Mouse (Mus musculus): ENCODE measurements around the gene Chrna5. TPM values are rescaled to one million over a fixed set of nuclear protein-coding genes. Genes with fewer than 3 reads are reported as not detected.

The Chrna5 gene
- polyA plus RNA-seq, 1 experiment from 2014 or later, result 0.30 TPM

DNA sequence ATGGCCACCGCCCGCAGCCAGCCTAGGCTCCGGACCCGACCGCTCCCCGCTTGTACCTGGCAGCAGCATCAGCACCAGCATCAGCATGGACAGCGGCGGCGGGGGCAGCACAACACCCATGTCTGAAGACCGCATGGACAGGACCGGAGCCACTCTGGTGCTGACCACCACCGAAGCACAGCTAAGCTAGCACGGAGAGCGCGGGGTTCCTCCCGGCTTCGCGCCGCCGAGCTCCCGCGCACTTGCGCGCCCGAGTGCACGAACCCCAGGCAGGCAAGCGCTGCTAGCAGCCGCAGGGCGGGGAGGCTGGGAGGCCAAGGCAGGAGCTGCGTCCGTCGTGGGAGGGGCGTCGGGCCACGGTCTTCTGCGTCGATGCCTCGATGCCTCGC, 45.6 kb downstream of the Chrna5 start, which contains the start of gene Chrna3:
Chrna3 (minus strand) TSS at position 288 of the 389 bp plus-strand sequence.
- peaks cover 12% of the 10 kb centered on the region for H3K4me1 ChIP-seq
- peak; percentile 84 for DNase-seq (ENCODE audit: low spot score)
- peak within 1 kb of the TSS; percentile 53; the same call in 1 of the 2 replicates for H3K27ac ChIP-seq
- no peaks in the 10 kb centered on the region for H3K36me3 ChIP-seq
- H3K9me3 ChIP-seq, result no peaks in the 10 kb centered on the region
- WGBS, result under 1% methylated on average over 39 of the region's 39 CpGs
- peaks cover 71% of the 10 kb centered on the region for H3K27me3 ChIP-seq (ENCODE audit: insufficient read depth, poor library complexity, severe bottlenecking)
- peak within 1 kb of the TSS; percentile 56 for H3K4me3 ChIP-seq

DNA sequence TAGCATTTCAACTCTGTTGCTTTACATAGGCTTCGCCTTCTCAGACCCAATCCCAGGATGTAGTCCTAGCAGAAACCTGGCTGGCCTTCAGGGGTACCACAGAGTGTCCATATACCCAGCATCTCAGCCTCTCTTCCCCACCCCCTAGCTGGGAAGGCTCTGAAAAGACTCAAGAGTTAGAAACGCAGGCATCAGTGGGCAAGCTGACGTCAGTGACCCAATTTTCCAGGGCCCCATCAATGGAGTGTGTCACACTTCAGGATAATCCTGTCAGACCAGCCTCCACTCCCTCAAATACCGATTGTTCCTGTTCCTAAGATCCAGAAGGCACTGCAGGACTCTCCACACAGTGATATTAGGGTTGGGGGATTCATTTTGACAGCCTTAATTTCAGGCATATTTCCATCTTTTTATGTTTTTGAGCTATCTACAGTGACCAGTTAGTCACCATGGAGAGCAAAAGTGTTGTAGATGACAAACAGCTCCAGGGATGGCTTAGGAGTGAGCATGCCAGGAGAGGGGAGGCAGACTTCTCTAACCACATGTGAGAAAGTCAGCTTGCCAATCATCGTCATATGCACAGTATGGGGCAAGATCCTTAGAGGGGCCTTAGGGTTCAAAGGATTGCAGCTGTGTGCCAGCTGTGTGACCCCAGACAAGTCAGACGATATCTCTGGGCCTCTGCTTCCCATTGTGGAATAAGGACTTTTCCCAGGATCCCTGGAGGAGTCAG, 50.9 kb downstream of the Chrna5 start:
- H3K4me1 ChIP-seq, result peaks cover 1% of the 10 kb centered on the region
- H3K36me3 ChIP-seq, result no peaks in the 10 kb centered on the region
- H3K4me3 ChIP-seq, result no peak overlapping the region
- 50% methylated on average over 6 of the region's 6 CpGs for WGBS
- no peaks in the 10 kb centered on the region for H3K9me3 ChIP-seq
- no peak for DNase-seq (ENCODE audit: low spot score)
- H3K27me3 ChIP-seq (ENCODE audit: insufficient read depth, poor library complexity, severe bottlenecking), result peaks cover 36% of the 10 kb centered on the region
- no peak overlapping the region for H3K27ac ChIP-seq

DNA sequence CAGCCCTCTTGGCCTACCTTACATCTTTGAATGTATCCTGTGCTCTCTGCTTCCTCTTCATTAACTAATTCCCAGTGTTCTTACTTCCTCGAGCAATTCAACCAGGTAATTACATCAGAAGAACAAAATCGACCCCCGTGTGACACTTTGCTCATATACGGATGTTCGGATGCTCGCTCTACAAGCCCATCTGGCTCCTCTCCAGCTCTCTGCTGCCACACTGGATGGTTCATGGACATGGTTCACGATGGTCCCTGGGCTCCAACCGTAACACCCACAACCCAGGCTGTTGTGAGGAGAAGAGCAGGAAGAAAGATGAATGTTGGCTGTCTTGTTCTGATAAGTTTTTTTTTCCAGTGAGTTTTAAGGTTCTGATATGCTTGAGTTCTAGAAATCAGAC, 58.3 kb downstream of the Chrna5 start:
- WGBS, result 80% methylated on average over 8 of the region's 8 CpGs

DNA sequence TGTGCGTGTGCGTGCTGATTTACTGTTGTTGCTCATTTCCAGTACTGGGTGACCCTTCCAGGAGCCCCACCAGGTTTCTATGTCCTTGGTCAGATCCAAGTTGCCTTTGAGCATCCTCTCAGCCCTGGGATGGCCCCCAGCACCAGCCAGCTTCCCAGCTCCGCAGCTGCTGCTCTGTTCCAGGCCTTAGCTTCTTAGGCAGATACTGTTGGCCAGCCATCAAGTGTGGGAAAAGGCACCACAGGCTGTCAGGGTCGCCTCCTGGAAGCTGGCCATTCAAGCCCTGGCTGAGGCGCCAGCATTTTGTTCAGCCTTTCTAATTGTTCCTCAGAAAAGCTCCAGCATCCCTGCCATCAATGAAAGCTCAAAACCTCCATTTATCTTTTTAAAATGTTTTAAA, 59.3 kb downstream of the Chrna5 start:
- no peak overlapping the region for H3K4me3 ChIP-seq
- WGBS, result 66% methylated on average over 5 of the region's 5 CpGs
- no peaks in the 10 kb centered on the region for H3K9me3 ChIP-seq
- H3K27me3 ChIP-seq (ENCODE audit: insufficient read depth, poor library complexity, severe bottlenecking), result peaks cover 23% of the 10 kb centered on the region
- H3K36me3 ChIP-seq, result no peaks in the 10 kb centered on the region
- 0 out of 2 replicates have a peak, but pooled peaks cover 5% of the 10 kb centered on the region for H3K4me1 ChIP-seq
- H3K27ac ChIP-seq, result no peak overlapping the region
- no peak for DNase-seq (ENCODE audit: low spot score)

More for the DNA sequence above, 58.3 kb downstream of the Chrna5 start:
- Histone ChIP-seq H3K4me3 (no peak overlapping the region), H3K4me1 (0 out of 2 replicates have a peak, but pooled peaks cover 4% of the 10 kb centered on the region), H3K27me3 (ENCODE audit: insufficient read depth, poor library complexity, severe bottlenecking) (peaks cover 23% of the 10 kb centered on the region), H3K27ac (no peak overlapping the region), H3K36me3 (no peaks in the 10 kb centered on the region), H3K9me3 (no peaks in the 10 kb centered on the region)
- DNase-seq (ENCODE audit: low spot score), result no peak

DNA sequence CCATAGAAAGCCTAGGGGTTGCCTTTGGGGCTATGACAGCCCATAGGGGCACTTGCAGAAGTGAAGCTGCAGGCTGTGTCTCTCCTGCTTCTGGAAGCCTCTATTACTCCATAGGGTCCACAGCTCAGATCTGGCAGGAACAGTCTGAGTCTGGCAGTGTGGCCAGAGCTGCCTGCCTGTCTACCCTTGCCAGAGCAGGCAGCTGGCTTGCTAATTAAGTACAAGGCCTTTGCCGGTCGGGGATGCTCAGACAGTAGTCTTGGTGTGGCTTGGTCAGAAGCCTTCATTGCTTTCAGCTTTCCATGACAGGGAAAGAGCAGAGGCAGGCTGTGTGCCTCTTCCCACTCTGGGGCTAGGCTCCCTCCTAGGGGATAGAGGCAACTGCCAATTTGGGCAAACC, 60.7 kb downstream of the Chrna5 start:
- peaks cover 35% of the 10 kb centered on the region for H3K27me3 ChIP-seq (ENCODE audit: insufficient read depth, poor library complexity, severe bottlenecking)
- no peaks in the 10 kb centered on the region for H3K9me3 ChIP-seq
- WGBS, result 77% methylated on average over 2 of the region's 2 CpGs
- H3K36me3 ChIP-seq, result no peaks in the 10 kb centered on the region
- H3K27ac ChIP-seq, result no peak overlapping the region
- no peak overlapping the region for H3K4me3 ChIP-seq
- DNase-seq (ENCODE audit: low spot score), result no peak
- 0 out of 2 replicates have a peak, but pooled peaks cover 5% of the 10 kb centered on the region for H3K4me1 ChIP-seq

DNA sequence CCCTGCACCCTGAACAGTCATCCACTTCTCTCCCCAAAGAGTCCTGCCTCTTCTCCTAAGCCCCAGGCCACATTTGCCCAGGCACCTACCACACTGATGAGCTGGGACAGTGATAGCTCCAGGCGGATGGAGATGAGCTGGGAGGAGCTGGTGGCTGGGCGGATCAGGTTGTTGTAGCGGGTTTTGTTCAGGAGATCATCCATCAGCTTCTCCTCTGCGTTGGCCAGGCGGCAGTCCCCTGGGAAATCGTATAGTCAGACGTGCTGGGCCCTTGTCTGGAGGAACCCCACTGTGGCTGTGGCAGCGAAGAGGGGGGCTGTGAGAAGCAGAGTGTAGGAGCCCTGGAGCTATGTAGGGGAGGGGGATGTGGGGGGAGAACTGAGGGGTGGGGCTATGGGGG, 63.0 kb downstream of the Chrna5 start:
- peaks cover 37% of the 10 kb centered on the region for H3K27me3 ChIP-seq (ENCODE audit: insufficient read depth, poor library complexity, severe bottlenecking)
- no peaks in the 10 kb centered on the region for H3K9me3 ChIP-seq
- H3K36me3 ChIP-seq, result no peaks in the 10 kb centered on the region
- 14% methylated on average over 8 of the region's 8 CpGs for WGBS
- no peak overlapping the region for H3K4me3 ChIP-seq
- H3K4me1 ChIP-seq, result peaks cover 18% of the 10 kb centered on the region
- DNase-seq (ENCODE audit: low spot score), result no peak
- H3K27ac ChIP-seq, result no peak overlapping the region

DNA sequence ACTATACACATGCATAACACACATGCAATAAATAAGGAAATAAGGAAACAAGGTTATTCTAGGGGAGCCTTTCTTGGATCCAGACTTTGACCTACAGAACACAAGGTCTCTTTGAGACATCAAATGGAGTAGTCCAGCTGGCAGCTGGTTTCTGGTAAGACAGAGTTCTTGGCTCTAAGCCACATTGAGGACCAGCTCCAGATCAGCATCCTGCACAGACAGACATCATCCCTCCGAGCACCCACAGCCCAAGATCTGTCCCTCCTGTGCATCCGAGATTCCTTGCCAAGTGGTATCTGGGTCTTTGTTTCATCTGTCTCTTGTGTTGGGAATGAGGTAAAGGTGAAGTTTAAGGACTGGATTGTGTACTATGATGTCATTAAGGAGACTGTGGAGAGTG, 64.3 kb downstream of the Chrna5 start:
- WGBS, result 83% methylated on average over 2 of the region's 2 CpGs
- Histone ChIP-seq H3K27me3 (ENCODE audit: insufficient read depth, poor library complexity, severe bottlenecking) (peaks cover 35% of the 10 kb centered on the region), H3K4me3 (no peak overlapping the region), H3K36me3 (no peaks in the 10 kb centered on the region), H3K4me1 (peaks cover 24% of the 10 kb centered on the region), H3K27ac (no peak overlapping the region), H3K9me3 (no peaks in the 10 kb centered on the region)
- no peak for DNase-seq (ENCODE audit: low spot score)

DNA sequence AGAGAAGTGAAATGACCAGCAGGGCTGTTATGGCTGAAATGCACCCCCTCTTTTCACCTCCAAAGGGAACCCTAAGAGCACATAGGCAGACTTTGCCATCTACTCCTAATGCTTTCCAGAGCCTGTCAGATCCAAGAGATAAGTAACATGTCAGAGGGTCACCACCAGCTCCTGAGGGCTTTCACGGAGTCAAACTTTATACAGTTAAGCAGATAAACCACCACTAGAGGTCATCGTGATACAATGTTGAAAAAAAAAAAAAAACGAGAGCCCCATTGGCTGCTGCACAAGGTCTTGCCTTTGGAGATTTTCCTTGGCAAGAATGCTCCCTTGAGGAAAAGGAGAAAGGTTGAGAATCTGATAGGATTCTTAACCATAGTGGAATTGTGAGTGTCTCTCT, 66.1 kb downstream of the Chrna5 start:
- Histone ChIP-seq H3K36me3 (no peaks in the 10 kb centered on the region), H3K9me3 (no peaks in the 10 kb centered on the region), H3K4me3 (no peak overlapping the region), H3K27me3 (ENCODE audit: insufficient read depth, poor library complexity, severe bottlenecking) (peaks cover 25% of the 10 kb centered on the region), H3K4me1 (peaks cover 24% of the 10 kb centered on the region), H3K27ac (no peak overlapping the region)
- WGBS, result 2% methylated on average over 3 of the region's 3 CpGs
- DNase-seq (ENCODE audit: low spot score), result no peak

DNA sequence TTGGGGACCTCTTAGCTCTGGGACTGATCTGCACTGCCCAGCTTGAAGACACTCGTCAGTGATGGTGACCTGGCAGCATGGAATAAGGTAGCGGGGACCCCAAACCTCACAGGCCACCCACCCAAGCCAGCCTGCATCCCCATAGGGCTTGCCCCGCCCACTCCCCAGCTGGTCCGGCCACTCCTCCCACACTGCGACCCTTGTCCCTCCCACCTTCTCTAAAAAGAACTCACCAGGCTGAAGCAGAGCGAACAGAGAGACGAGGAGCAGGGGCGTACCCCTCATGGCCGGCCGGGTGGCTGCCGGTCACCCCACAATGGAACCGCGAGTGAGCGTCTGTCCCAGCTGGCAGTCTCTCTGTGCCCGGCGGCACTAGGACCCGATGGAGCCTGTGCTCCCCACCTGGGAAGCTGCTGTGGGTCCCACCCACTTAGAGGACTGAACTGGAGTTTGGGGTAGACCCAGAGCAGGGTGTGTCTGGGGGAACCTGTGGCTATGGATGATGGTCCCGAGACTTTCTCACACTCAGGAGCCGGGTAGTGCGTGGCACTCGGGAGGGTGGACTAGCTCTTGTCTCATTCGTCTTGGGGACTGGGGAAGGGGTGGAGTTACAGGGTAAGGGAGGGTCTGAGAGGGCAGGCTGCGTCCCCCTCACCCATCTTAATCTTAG, 67.7 kb downstream of the Chrna5 start, which contains the start of gene Chrnb4:
Chrnb4 (minus strand) TSS at position 569 of the 670 bp plus-strand sequence.
- Histone ChIP-seq H3K4me3 (peak within 1 kb of the TSS; percentile 71), H3K27ac (peak within 1 kb of the TSS; percentile 69), H3K27me3 (ENCODE audit: insufficient read depth, poor library complexity, severe bottlenecking) (peaks cover 20% of the 10 kb centered on the region; the same call in 1 of the 2 replicates), H3K9me3 (no peaks in the 10 kb centered on the region), H3K4me1 (peaks cover 24% of the 10 kb centered on the region), H3K36me3 (no peaks in the 10 kb centered on the region)
- no peak for DNase-seq (ENCODE audit: low spot score)
- WGBS, result under 1% methylated on average over 23 of the region's 23 CpGs

DNA sequence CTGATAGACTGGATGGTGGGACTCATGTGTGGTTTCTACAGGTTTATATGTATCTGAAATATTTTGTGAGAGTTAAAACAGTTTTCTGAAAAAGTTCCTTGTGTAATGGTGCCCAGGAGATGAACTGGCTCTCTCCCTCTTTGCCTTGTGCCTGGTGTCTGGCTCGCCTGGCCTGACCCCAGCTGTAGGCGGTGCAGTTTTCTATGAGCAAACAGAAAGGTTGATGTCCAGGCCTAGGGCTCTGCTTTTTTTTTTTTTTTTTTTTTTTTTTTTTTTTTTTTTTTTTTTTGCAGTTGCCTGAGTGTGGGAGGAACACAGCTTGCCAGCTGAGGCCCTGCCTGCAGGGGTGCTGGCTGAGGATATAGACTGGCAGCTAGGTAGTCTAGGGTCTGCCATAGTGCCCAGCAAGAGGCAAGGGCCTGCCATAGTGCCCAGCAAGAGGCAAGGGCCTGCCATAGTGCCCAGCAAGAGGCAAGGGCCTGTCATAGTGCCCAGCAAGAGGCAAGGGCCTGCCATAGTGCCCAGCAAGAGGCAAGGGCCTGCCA, 74.8 kb downstream of the Chrna5 start:
- H3K36me3 ChIP-seq, result no peaks in the 10 kb centered on the region
- WGBS, result 77% methylated on average over 2 of the region's 2 CpGs

More for the DNA sequence above, 74.8 kb downstream of the Chrna5 start:
- Histone ChIP-seq H3K4me1 (no peaks in the 10 kb centered on the region), H3K27me3 (ENCODE audit: insufficient read depth, poor library complexity, severe bottlenecking) (no peaks in the 10 kb centered on the region), H3K27ac (no peak overlapping the region), H3K4me3 (no peak overlapping the region), H3K9me3 (no peaks in the 10 kb centered on the region)
- no peak for DNase-seq (ENCODE audit: low spot score)

Other genes with a start within 250 kb of the Chrna5 start
- gene Wdr61, start 246.4 kb upstream of the Chrna5 start, polyA plus RNA-seq (2016; fragmentation: Nextera tagmentation; extraction: Ambion mirVana), result 130 and 151 TPM in 2 replicates
- 63.7 and 204 TPM in 2 replicates for gene Crabp1, start 216.1 kb upstream of the Chrna5 start, polyA plus RNA-seq (2016; fragmentation: Nextera tagmentation; extraction: Ambion mirVana)
- 31.0 and 31.2 TPM in 2 replicates for gene Ireb2, start 117.1 kb upstream of the Chrna5 start, polyA plus RNA-seq (2016; fragmentation: Nextera tagmentation; extraction: Ambion mirVana)
- 3.3 and 3.6 TPM in 2 replicates for gene Hykk, start 63.6 kb upstream of the Chrna5 start, polyA plus RNA-seq (2016; fragmentation: Nextera tagmentation; extraction: Ambion mirVana)
- 269 and 307 TPM in 2 replicates for gene Psma4, start 30.1 kb upstream of the Chrna5 start, polyA plus RNA-seq (2016; fragmentation: Nextera tagmentation; extraction: Ambion mirVana)
- gene AY074887, start 29.9 kb upstream of the Chrna5 start, polyA plus RNA-seq (2016; fragmentation: Nextera tagmentation; extraction: Ambion mirVana), result 0.78 and 1.2 TPM in 2 replicates
- gene Chrna3, start 45.7 kb downstream of the Chrna5 start, polyA plus RNA-seq (2016; fragmentation: Nextera tagmentation; extraction: Ambion mirVana), result 0.16 and 0.49 TPM in 2 replicates
- 0.28 and 0.59 TPM in 2 replicates for gene Chrnb4, start 67.9 kb downstream of the Chrna5 start, polyA plus RNA-seq (2016; fragmentation: Nextera tagmentation; extraction: Ambion mirVana)
- 31.3 and 32.3 TPM in 2 replicates for gene Ube2q2, start 168.0 kb downstream of the Chrna5 start, polyA plus RNA-seq (2016; fragmentation: Nextera tagmentation; extraction: Ambion mirVana)
- 69.3 and 70.6 TPM in 2 replicates for gene Fbxo22, start 228.0 kb downstream of the Chrna5 start, polyA plus RNA-seq (2016; fragmentation: Nextera tagmentation; extraction: Ambion mirVana)